Mouse (Mus musculus): ENCODE data around the gene Tcf7l1. TPM values are rescaled to one million over a fixed set of nuclear protein-coding genes. Genes with fewer than 3 reads are reported as not detected.

The Tcf7l1 gene
- total RNA-seq, 2 experiments from 2014 or later = 29.8 to 31.1 TPM

DNA sequence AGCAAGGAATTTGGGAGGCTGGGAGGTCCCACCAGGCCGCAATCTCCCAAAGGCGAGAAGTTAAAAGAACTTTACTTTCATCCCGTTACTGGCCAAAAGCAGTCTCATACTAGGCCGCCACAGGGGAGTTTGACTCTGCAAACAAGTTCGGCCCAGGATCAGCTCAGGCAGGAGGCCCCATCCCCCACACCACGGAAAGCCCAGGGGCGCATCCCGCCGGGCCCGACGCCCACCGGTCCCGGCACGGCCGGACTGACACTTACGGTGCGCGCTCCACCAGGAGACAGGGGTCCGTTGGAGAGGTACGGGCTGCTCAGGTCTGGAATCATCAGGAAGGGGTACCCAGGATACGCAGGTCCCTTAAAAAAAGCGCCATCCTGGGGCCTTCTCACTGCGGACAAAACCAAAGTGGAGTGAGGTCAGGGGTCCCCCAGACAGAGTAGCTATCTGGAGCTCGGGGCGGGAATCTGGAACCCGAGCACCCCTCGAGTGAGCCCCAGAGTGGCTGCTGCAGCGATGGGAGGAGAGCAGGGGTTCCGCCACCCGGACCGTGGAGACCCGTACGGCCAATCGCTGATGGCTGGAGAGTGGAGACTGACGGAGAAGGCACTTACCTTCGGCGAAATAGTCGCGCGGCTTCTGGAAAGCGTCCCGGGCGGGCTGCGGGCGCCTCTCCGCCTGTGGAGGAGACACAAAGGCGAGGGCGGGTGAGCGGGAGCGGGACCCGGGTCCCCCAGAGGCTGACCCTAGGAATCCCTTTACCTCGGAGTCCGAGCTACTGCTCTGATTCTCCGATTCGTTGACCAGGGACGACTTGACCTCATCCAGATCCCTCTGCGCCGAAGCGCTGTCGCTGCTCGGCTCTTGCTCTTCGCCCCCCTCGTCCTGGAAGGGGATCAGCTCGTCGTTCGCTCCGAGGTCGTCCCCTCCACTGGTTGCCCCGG, 834 bp downstream of the Tcf7l1 start:
- DNase-seq (ENCODE audit: low spot score in 2 of 2) = peak; percentile 22 to 44

- DNase-seq (ENCODE audit: low spot score in 2 of 2) = no peak
Observed at GRCm38 (mm10) chr6:72787322-72787947, 1.6 kb downstream of the Tcf7l1 start.

- DNase-seq (ENCODE audit: low spot score in 2 of 2) = no peak
Observed at GRCm38 (mm10) chr6:72783780-72784179, 5.3 kb downstream of the Tcf7l1 start.

DNA sequence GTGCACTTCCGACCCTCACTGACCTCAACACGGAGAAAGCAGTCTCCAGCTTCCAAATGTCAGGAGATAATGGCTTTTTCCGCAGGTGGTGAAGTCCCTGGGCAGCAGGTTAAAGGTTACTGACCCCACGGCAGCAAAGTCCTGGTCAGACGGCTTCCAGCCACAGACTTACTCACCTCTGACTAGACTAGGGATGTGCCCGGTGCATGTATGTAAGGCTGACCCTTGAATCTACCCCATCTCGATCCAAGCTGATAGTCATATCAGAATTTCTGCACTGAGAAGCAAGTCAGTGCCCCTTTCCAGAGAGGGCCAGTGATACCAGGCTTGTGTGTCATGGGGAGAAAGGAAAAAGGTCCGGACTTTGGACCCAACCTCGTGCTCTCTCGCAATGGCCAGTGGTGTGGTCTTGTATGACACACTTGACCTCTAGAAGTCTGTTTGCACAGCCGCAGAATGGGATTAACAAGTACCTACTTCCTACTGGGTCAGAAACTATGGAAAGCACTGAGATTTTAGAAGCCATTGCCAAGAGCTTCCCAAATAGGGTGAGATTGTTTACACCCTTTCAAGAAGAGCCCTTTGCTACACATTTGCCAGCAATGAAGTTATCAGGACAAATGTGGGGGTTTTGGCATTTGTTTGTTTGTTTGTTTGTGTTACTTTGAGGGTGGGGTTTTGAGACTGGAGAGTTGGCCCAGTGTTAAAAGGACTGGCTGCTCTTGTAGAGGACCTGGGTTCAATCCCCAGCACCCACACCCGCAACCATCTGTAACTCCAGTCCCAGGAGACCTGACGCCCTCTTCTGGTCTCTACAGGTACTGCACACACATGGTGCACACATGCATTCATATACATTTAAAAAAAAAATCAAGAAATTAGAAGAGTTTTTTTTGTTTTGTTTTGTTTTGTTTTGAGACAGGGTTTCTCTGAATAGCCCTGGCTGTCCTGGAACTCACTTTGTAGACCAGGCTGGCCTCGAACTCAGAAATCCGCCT, 10.0 kb downstream of the Tcf7l1 start:
- DNase-seq (ENCODE audit: low spot score in 2 of 2) = no peak

DNA sequence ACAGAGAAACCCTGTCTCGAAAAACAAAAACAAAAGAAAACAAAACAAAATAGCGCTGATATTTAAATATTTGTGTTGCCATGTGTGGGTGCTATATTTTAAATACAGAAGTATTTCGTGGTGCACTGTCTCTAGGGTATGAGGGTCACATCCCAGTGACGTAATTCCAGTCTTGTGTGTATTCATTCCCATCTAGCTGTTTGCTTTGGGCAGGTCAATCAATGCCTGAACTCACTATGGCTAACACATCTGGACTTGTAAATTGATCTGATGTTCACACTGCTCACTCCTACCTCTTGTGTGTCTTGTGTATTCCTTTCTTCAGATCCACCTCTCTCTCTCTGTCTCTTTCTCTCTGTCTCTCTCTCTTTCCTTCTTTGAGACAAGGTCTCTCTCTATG, 11.8 kb downstream of the Tcf7l1 start:
- no peak for DNase-seq (ENCODE audit: low spot score in 2 of 2)

GRCm38 (mm10) chr6:72774275-72774674, 14.8 kb downstream of the Tcf7l1 start:
- no peak for DNase-seq (ENCODE audit: low spot score in 2 of 2)

- no peak for DNase-seq (ENCODE audit: low spot score in 2 of 2)
Observed at GRCm38 (mm10) chr6:72769915-72770776, 18.9 kb downstream of the Tcf7l1 start.

DNA sequence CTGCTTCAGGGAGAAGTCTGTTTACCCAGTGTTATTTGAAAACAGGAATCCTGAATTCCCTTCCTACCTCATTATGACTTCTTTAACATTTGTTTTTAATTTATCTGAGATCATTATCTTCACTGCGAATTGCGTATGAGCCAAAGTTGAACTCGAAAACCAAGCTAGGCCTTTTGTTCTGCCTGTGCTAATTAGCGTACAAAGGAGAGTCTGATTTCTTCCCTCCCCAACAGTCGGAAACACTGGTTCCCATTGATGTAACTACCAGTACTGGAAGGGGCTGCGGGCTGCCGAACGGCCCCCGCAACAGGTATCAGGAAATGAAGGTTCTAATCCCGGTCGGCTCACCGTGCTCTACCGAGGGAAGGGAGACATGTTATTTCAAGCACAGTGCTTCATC, 19.7 kb downstream of the Tcf7l1 start:
- no peak for DNase-seq (ENCODE audit: low spot score in 2 of 2)

DNA sequence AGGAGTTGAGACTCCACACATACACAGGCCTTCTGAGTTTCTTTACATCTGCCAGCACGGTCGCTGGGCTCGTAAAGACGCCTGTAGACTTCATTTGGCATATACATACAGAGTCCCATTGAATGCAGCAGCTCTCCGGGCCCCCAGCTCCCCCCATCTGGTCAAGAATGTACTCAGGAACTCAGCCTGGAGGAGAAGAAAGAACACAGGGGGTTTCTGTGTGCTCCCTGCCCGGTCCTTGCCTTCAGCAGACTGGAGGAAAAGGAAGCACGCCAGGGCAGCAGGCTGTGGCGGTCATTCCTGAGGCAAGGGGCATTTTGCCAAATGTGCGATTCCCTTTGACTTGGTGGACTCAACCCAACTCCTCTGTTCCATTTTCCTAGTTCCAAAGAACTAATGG, 20.2 kb downstream of the Tcf7l1 start:
- DNase-seq (ENCODE audit: low spot score in 2 of 2) = no peak

- DNase-seq (ENCODE audit: low spot score in 2 of 2) = no peak
Observed at GRCm38 (mm10) chr6:72768097-72768496, 21.0 kb downstream of the Tcf7l1 start.

- DNase-seq (ENCODE audit: low spot score in 2 of 2) = no peak
Observed at GRCm38 (mm10) chr6:72763616-72764015, 25.4 kb downstream of the Tcf7l1 start.

DNA sequence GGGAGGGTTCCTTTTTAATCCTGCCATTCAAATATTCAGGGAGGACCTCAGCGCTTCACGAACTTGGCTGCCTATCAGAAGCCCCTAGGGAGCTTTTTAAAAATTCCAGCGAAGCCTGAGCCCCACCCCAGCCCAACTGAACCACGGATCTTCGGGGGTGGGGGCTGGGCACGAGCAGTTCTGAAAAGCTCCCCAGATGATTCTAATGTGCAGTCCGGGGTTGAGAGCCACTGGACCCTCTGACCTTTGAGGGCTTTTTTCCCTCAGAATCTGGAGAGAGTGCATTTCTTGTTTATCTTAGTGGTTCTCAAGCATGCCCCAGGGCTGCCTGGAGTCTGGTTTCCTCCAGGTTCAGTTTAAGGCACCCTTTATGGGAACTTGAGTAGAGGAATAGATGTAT, 27.4 kb downstream of the Tcf7l1 start:
- no peak for DNase-seq (ENCODE audit: low spot score in 2 of 2)

GRCm38 (mm10) chr6:72758239-72759017, 30.6 kb downstream of the Tcf7l1 start:
- DNase-seq (ENCODE audit: low spot score in 2 of 2) = no peak

DNA sequence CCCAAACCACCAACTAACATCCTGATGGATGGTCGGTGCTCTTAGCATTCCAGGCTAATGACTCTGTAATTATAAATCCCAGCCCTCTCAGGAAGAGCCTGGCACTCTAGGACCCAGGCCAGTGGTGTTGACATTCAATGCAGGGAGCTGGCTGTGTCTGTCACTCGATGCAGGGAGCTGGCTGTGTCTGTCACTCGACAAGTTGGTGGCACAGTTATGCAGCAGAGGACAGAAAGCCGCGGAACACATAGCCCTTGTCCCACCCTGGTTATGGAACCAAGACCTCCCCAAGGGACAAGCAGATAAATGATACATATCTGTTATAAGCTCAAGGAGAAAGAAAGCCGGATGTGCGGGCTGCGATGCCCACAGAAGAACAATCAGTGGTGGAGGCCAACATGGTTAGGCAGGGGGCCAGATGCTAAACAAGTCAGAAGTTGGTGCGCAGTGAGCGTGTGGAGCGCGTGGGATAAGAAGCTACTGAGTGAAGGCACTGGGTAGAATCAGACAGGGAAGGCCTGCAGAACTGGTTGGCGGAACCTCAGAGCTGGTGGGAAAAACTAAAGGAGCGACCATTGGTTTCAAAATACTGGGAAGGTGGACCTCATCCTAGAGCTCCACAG, 33.7 kb downstream of the Tcf7l1 start:
- no peak for DNase-seq (ENCODE audit: low spot score in 2 of 2)

DNA sequence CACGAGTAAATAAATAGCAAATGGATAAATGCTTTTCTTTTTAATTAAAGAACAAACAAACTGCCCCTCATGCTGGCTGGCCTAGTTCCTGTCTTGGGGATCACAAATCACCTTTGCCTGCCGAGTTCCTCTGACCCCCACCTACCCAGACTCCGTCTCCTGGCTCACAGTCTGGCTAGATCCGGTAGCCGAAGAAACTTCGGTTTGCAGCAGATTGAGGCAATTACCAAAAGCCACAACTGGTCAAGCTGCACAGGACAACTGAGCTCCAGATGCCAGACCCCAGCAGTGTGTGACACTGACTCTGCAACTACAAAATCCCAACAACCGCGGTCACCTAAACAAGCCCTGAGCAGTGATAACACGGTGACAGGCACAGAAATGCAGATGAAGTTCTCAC, 34.8 kb downstream of the Tcf7l1 start:
- DNase-seq (ENCODE audit: low spot score in 2 of 2) = no peak

GRCm38 (mm10) chr6:72753782-72754181, 35.3 kb downstream of the Tcf7l1 start:
- DNase-seq (ENCODE audit: low spot score in 2 of 2) = no peak

DNA sequence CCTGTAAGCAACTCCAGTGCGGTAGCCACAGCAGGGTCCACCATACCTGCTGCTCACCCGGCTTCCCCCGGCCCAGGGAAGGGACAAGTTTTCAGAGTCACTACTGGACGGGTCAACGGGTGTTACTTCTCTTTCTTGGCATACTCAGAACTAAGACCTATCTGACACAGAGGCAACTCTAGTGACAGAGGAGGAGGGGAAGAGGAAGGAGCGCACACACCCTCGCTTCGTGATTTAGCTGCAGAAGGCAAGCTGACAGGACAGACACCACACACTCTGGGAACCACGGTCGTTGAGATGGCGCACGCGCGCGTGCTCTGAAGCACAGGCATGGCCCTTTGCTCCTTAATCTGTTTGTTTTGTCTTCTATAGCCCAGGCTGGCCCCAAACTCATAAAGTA, 36.2 kb downstream of the Tcf7l1 start:
- no peak for DNase-seq (ENCODE audit: low spot score in 2 of 2)

DNA sequence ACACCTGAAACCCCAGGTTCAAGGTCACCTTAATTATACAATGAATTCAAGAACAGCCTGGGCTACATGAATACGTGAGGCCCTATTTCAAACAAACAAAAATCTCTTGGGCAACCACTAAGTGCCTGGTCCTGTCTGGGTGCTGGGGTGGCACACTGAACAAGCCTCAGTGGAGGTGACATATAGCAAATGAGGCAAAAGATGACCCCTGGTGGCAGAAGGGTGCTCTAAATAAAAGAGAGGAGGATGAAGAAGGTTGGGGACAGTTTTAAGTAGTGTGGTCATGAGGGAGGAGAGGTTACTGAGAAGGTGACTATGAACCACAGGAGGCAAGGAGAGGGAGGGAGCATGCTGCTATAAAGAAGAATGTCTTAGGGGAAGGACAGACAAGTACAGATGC, 37.8 kb downstream of the Tcf7l1 start:
- no peak for DNase-seq (ENCODE audit: low spot score in 2 of 2)

DNA sequence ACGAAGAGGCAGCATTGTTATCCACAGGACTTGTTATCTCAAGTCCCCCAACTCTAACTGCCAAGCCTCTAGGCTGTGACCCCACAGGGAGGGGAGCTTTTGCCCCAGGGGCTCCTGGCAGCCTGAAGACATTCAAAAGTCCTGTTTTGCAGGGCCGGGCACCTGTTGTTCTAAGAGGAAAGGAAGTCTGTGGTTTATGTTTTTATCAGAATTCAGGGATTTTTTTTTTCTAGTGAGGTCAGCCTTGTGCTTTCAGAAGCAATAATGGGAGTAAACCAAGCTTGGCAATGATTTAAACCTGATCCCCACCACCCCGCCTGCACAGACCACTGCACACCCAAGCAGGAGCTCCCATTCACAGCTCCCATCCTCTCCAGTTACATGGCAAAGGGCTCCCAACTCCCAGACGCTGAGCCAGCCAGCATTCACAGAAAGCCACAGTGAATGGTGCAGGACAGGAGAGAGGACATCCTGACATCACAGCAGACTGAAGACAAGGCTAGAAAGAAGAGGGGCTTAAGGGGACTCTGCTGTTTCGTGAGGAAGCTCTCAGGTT, 40.1 kb downstream of the Tcf7l1 start:
- no peak for DNase-seq (ENCODE audit: low spot score in 2 of 2)
